In the genomic region with DNA sequence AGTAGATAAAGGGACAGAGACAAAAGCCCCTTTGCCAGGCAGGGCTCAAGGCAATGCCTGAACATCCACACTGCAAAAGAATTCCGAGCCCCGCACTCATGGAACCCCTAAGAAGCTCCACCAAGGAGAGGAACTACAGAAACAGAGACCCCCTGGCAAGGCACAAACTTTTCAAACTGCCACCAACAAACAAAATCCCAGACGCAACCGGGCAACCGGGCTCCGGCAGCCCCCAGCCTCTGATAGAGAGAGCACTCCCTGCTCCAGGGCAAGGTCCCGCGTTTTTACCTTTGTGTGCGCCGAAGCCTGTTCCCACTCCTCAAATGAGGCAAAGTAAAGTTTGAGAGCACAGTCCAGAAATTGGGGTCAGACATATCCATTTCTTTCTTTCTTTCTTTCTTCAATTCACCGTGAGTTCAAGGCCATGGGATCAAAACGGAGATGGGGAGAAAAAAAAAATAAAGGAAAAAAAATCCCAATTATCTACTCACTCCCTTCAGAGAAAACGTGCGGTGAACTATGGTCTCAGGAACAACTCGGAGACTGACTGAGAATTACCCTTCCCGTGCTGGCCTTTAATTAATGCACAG, we compare ENCODE assay signal across 8 mouse cellular contexts.
DNase-seq lines count a peak whose midpoint lies in the region; ATAC-seq lines count a peak whose summit lies in the region.

No protein-coding gene starts in this region.

- DNase-seq in lung, adult 18-20 months: no peak
- DNase-seq in embryonic facial prominence, embryonic 10.5 days (ENCODE audit: low spot score): peak; percentile 65
- peak; percentile 16 for DNase-seq in heart, postnatal 4 days
- no peak for DNase-seq in right cerebral cortex, postnatal 25 days
- DNase-seq in right cerebral cortex, postnatal 36 days (ENCODE audit: low spot score in 2 of 2): no peak
- no peak for DNase-seq in spleen, postnatal 14 days (ENCODE audit: low spot score in 2 of 2)

- no peak for ATAC-seq in lung, embryonic 16.5 days (ENCODE audit: low read depth)
- no peak for ATAC-seq in liver, embryonic 15.5 days (ENCODE audit: insufficient read depth)

- peak overlapping the region; percentile 84 for H3K9ac ChIP-seq in lung, embryonic 16.5 days (ENCODE audit: low read length)
- peak overlapping the region; percentile 58 for H3K9ac ChIP-seq in liver, embryonic 15.5 days

- no peaks in the 10 kb centered on the region for H3K9me3 ChIP-seq in lung, embryonic 16.5 days (ENCODE audit: control insufficient read depth, low read length)
- H3K9me3 ChIP-seq in embryonic facial prominence, embryonic 10.5 days: no peaks in the 10 kb centered on the region
- no peaks in the 10 kb centered on the region for H3K9me3 ChIP-seq in liver, embryonic 15.5 days (replicated peaks)

- peaks cover 16% of the 10 kb centered on the region; the same call in 1 of the 2 replicates for H3K4me1 ChIP-seq in lung, embryonic 16.5 days (replicated peaks; ENCODE audit: control insufficient read depth, insufficient read depth, low read length)
- peaks cover 31% of the 10 kb centered on the region for H3K4me1 ChIP-seq in embryonic facial prominence, embryonic 10.5 days
- H3K4me1 ChIP-seq in liver, embryonic 15.5 days (replicated peaks): peaks cover 15% of the 10 kb centered on the region

- no peaks in the 10 kb centered on the region for H3K36me3 ChIP-seq in lung, embryonic 16.5 days (ENCODE audit: control insufficient read depth, insufficient read depth, low read length)
- no peaks in the 10 kb centered on the region; the same call in 1 of the 2 replicates for H3K36me3 ChIP-seq in embryonic facial prominence, embryonic 10.5 days (replicated peaks)
- H3K36me3 ChIP-seq in liver, embryonic 15.5 days (replicated peaks): no peaks in the 10 kb centered on the region

- WGBS in lung, embryonic 16.5 days: 2% methylated on average over 16 of the region's 16 CpGs
- 2% methylated on average over 16 of the region's 16 CpGs for WGBS in embryonic facial prominence, embryonic 10.5 days
- 1% methylated on average over 16 of the region's 16 CpGs for WGBS in liver, embryonic 15.5 days (ENCODE audit: insufficient replicate concordance)

- H3K27me3 ChIP-seq in lung, embryonic 16.5 days (ENCODE audit: control insufficient read depth, insufficient read depth, low read depth, low read length): no peaks in the 10 kb centered on the region
- H3K27me3 ChIP-seq in embryonic facial prominence, embryonic 10.5 days (replicated peaks; ENCODE audit: low read depth, poor library complexity, severe bottlenecking): no peaks in the 10 kb centered on the region
- no peaks in the 10 kb centered on the region for H3K27me3 ChIP-seq in liver, embryonic 15.5 days

- H3K4me2 ChIP-seq in lung, embryonic 16.5 days (ENCODE audit: low read depth, low read length): peak overlapping the region; percentile 82
- H3K4me2 ChIP-seq in liver, embryonic 15.5 days: peak overlapping the region; percentile 86

- H3K4me3 ChIP-seq in lung, embryonic 16.5 days (ENCODE audit: low read length): peak overlapping the region; percentile 72
- H3K4me3 ChIP-seq in embryonic facial prominence, embryonic 10.5 days: peak overlapping the region; percentile 77
- H3K4me3 ChIP-seq in liver, embryonic 15.5 days (replicated peaks): peak overlapping the region; percentile 63

- H3K27ac ChIP-seq in lung, embryonic 16.5 days (ENCODE audit: low read length): peak overlapping the region; percentile 92
- peak overlapping the region; percentile 91 for H3K27ac ChIP-seq in embryonic facial prominence, embryonic 10.5 days (replicated peaks)
- H3K27ac ChIP-seq in liver, embryonic 15.5 days (replicated peaks): peak overlapping the region; percentile 61

Comparison
In these comparisons a context has a peak if more than half of its experiments do, and no peak if none do; other contexts are left out.
1. DNase-seq: peak in embryonic facial prominence, embryonic 10.5 days (single experiment) and heart, postnatal 4 days (single experiment); none in lung, adult 18-20 months (0 of 2), right cerebral cortex, postnatal 25 days (single experiment), right cerebral cortex, postnatal 36 days (0 of 2) and spleen, postnatal 14 days (0 of 2).
2. Peak in every context shown above with its lines, with median percentiles within 50 percentile points of each other: H3K27ac ChIP-seq and H3K4me3 ChIP-seq.